Mouse (Mus musculus) spleen, postnatal 14 days (tissue): ENCODE results near the gene Parp3.

Experiments
- DNase-seq, 2 experiments: peaks; one replicate each; pipeline ENCODE4 v3.0.0; 2021 to 2022; ENCODE audit warnings: low spot score in 2 of 2

Parp3 gene

GRCm38 (mm10) chr9:106475046-106475445 is 1.7 kb downstream of the Parp3 start:
- DNase-seq, result no peak

GRCm38 (mm10) chr9:106474456-106474855 is 2.3 kb downstream of the Parp3 start:
- peak; percentile 34 to 55 for DNase-seq

GRCm38 (mm10) chr9:106473753-106474105 is 3.0 kb downstream of the Parp3 start:
- no peak for DNase-seq

GRCm38 (mm10) chr9:106473081-106473752 is 3.5 kb downstream of the Parp3 start:
- no peak for DNase-seq

- no peak for DNase-seq
Measured at GRCm38 (mm10) chr9:106472321-106472720, 4.4 kb downstream of the Parp3 start.

GRCm38 (mm10) chr9:106471892-106472291 is 4.9 kb downstream of the Parp3 start:
- no peak for DNase-seq

- no peak for DNase-seq
Measured at GRCm38 (mm10) chr9:106470991-106471750, 5.6 kb downstream of the Parp3 start.

- no peak for DNase-seq
Measured at GRCm38 (mm10) chr9:106469776-106470175, 7.0 kb downstream of the Parp3 start.

- DNase-seq, result no peak
Measured at GRCm38 (mm10) chr9:106469317-106469716, 7.4 kb downstream of the Parp3 start.

GRCm38 (mm10) chr9:106467746-106468145 is 9.0 kb downstream of the Parp3 start:
- no peak for DNase-seq

- no peak for DNase-seq
Measured at GRCm38 (mm10) chr9:106466721-106467120, 10.0 kb downstream of the Parp3 start.

GRCm38 (mm10) chr9:106465571-106466200 is 11.1 kb downstream of the Parp3 start, which contains the start of gene Gpr62:
Gene Gpr62, minus strand, starts transcription at chr9:106465938.
- DNase-seq, result no peak

- DNase-seq, result peak in 1 of 2 experiments; percentile 29
Measured at GRCm38 (mm10) chr9:106464751-106465541, 11.8 kb downstream of the Parp3 start.

GRCm38 (mm10) chr9:106463122-106464063 is 13.4 kb downstream of the Parp3 start:
- no peak for DNase-seq

GRCm38 (mm10) chr9:106462430-106462800 is 14.3 kb downstream of the Parp3 start:
- no peak for DNase-seq

GRCm38 (mm10) chr9:106461641-106462429 is 14.9 kb downstream of the Parp3 start:
- DNase-seq, result no peak

- no peak for DNase-seq
Measured at GRCm38 (mm10) chr9:106461026-106461415, 15.7 kb downstream of the Parp3 start.

GRCm38 (mm10) chr9:106460401-106461025 is 16.2 kb downstream of the Parp3 start:
- no peak for DNase-seq

- no peak for DNase-seq
Measured at GRCm38 (mm10) chr9:106459946-106460345, 16.8 kb downstream of the Parp3 start.

GRCm38 (mm10) chr9:106457920-106458319 is 18.8 kb downstream of the Parp3 start:
- no peak for DNase-seq
